Mouse (Mus musculus): ENCODE measurements around the gene Pik3cd. TPM values are rescaled to one million over a fixed set of nuclear protein-coding genes. Genes with fewer than 3 reads are reported as not detected.

Gene Pik3cd
- polyA plus RNA-seq, 1 experiment from 2014 or later = 3.8 TPM

- H3K36me3 ChIP-seq (ENCODE audit: insufficient read depth, low read length) = peaks cover 12% of the 10 kb centered on the region
- H3K9me3 ChIP-seq (replicated peaks; ENCODE audit: low read length) = no peaks in the 10 kb centered on the region
- no peak for DNase-seq (ENCODE audit: low spot score)
- WGBS = 39% methylated on average over 8 of the region's 8 CpGs
- H3K9ac ChIP-seq (ENCODE audit: low read depth, low read length) = no peak overlapping the region
- no peak overlapping the region for H3K4me3 ChIP-seq (replicated peaks; ENCODE audit: low read depth, low read length)
- H3K27ac ChIP-seq = 0 out of 2 replicates have a peak overlapping the region, but pooled peaks have one; percentile 19
- H3K27me3 ChIP-seq (ENCODE audit: insufficient read depth, low read length) = no peaks in the 10 kb centered on the region
- H3K4me1 ChIP-seq (replicated peaks; ENCODE audit: insufficient read depth, low read length) = no peaks in the 10 kb centered on the region; the same call in 1 of the 2 replicates
- H3K4me2 ChIP-seq (ENCODE audit: low read length) = no peak overlapping the region
- ATAC-seq (replicated peaks; ENCODE audit: low FRiP score, low read depth) = no peak; the same call in 1 of the 2 replicates
- TF ChIP-seq CTCF (IDR thresholded peaks at IDR 0.05; ENCODE audit: low read depth) = no peak
Measured at GRCm38 (mm10) chr4:149641400-149641799, 61.0 kb downstream of the Pik3cd start.

- no peak for TF ChIP-seq CTCF (IDR thresholded peaks at IDR 0.05; ENCODE audit: low read depth)
- H3K4me3 ChIP-seq (replicated peaks; ENCODE audit: low read depth, low read length) = no peak overlapping the region
- H3K9me3 ChIP-seq (replicated peaks; ENCODE audit: low read length) = no peaks in the 10 kb centered on the region
- ATAC-seq (replicated peaks; ENCODE audit: low FRiP score, low read depth) (peak; percentile 27; the same call in 1 of the 2 replicates), DNase-seq (ENCODE audit: low spot score) (peak; percentile 19)
- H3K4me1 ChIP-seq (replicated peaks; ENCODE audit: insufficient read depth, low read length) = no peaks in the 10 kb centered on the region; the same call in 1 of the 2 replicates
- H3K27ac ChIP-seq = 0 out of 2 replicates have a peak overlapping the region, but pooled peaks have one; percentile 19
- 53% methylated on average over 9 of the region's 9 CpGs for WGBS
- H3K9ac ChIP-seq (ENCODE audit: low read depth, low read length) = no peak overlapping the region
- no peak overlapping the region for H3K4me2 ChIP-seq (ENCODE audit: low read length)
- H3K27me3 ChIP-seq (ENCODE audit: insufficient read depth, low read length) = no peaks in the 10 kb centered on the region
- peaks cover 8% of the 10 kb centered on the region for H3K36me3 ChIP-seq (ENCODE audit: insufficient read depth, low read length)
Measured at GRCm38 (mm10) chr4:149640831-149641230, 61.5 kb downstream of the Pik3cd start.

- DNase-seq (ENCODE audit: low spot score) (no peak), ATAC-seq (replicated peaks; ENCODE audit: low FRiP score, low read depth) (no peak)
- Histone ChIP-seq H3K4me1 (replicated peaks; ENCODE audit: insufficient read depth, low read length) (no peaks in the 10 kb centered on the region; the same call in 1 of the 2 replicates), H3K27me3 (ENCODE audit: insufficient read depth, low read length) (no peaks in the 10 kb centered on the region), H3K9ac (ENCODE audit: low read depth, low read length) (no peak overlapping the region), H3K4me3 (replicated peaks; ENCODE audit: low read depth, low read length) (no peak overlapping the region), H3K36me3 (ENCODE audit: insufficient read depth, low read length) (peaks cover 14% of the 10 kb centered on the region), H3K4me2 (ENCODE audit: low read length) (no peak overlapping the region), H3K27ac (no peak overlapping the region), H3K9me3 (replicated peaks; ENCODE audit: low read length) (no peaks in the 10 kb centered on the region)
- TF ChIP-seq CTCF (IDR thresholded peaks at IDR 0.05; ENCODE audit: low read depth) = no peak
- WGBS = 80% methylated on average over 7 of the region's 7 CpGs
Measured at GRCm38 (mm10) chr4:149637942-149638341, 64.4 kb downstream of the Pik3cd start.

DNA sequence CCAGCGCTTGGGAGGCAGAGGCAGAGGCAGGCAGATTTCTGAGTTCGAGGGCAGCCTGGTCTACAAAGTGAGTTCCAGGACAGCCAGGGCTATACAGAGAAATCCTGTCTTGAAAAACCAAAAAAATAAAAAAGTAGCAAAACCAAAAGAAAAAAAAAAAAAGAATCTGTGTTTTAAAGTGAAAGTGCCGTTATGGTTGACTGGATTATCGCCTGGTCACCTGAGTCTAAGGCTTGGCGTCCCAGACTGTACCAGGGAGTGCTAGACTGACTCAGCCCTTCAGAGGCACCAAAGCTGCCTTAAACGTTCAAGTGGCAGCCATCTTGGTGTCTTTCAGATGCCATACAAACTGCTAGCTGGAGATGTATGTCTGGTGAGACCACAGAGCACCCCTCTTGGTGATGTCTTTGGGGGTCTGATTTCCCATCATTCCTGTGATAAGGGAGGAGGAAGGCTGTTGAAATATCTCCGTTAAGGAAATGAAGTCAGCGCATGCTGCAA, 66.4 kb downstream of the Pik3cd start:
- Histone ChIP-seq H3K36me3 (ENCODE audit: insufficient read depth, low read length) (peaks cover 24% of the 10 kb centered on the region), H3K27ac (no peak overlapping the region)
- TF ChIP-seq CTCF (IDR thresholded peaks at IDR 0.05; ENCODE audit: low read depth) = no peak

GRCm38 (mm10) chr4:149634966-149635365, 67.4 kb downstream of the Pik3cd start:
- Histone ChIP-seq H3K4me3 (replicated peaks; ENCODE audit: low read depth, low read length) (no peak overlapping the region), H3K27me3 (ENCODE audit: insufficient read depth, low read length) (no peaks in the 10 kb centered on the region), H3K4me1 (replicated peaks; ENCODE audit: insufficient read depth, low read length) (no peaks in the 10 kb centered on the region), H3K9me3 (replicated peaks; ENCODE audit: low read length) (no peaks in the 10 kb centered on the region), H3K4me2 (ENCODE audit: low read length) (no peak overlapping the region), H3K9ac (ENCODE audit: low read depth, low read length) (no peak overlapping the region), H3K36me3 (ENCODE audit: insufficient read depth, low read length) (peaks cover 28% of the 10 kb centered on the region), H3K27ac (no peak overlapping the region)
- no peak for TF ChIP-seq CTCF (IDR thresholded peaks at IDR 0.05; ENCODE audit: low read depth)
- no peak for DNase-seq (ENCODE audit: low spot score)
- 94% methylated on average over 11 of the region's 11 CpGs for WGBS
- no peak for ATAC-seq (replicated peaks; ENCODE audit: low FRiP score, low read depth)

More for the DNA sequence above, 66.4 kb downstream of the Pik3cd start:
- ATAC-seq (replicated peaks; ENCODE audit: low FRiP score, low read depth) (no peak), DNase-seq (ENCODE audit: low spot score) (no peak)
- no peaks in the 10 kb centered on the region for H3K27me3 ChIP-seq (ENCODE audit: insufficient read depth, low read length)
- H3K9ac ChIP-seq (ENCODE audit: low read depth, low read length) = no peak overlapping the region
- H3K9me3 ChIP-seq (replicated peaks; ENCODE audit: low read length) = no peaks in the 10 kb centered on the region
- WGBS = 81% methylated on average over 8 of the region's 8 CpGs
- no peak overlapping the region for H3K4me2 ChIP-seq (ENCODE audit: low read length)
- H3K4me3 ChIP-seq (replicated peaks; ENCODE audit: low read depth, low read length) = no peak overlapping the region
- no peaks in the 10 kb centered on the region for H3K4me1 ChIP-seq (replicated peaks; ENCODE audit: insufficient read depth, low read length)

- H3K4me2 ChIP-seq (ENCODE audit: low read length) = no peak overlapping the region
- no peak overlapping the region for H3K9ac ChIP-seq (ENCODE audit: low read depth, low read length)
- no peaks in the 10 kb centered on the region for H3K27me3 ChIP-seq (ENCODE audit: insufficient read depth, low read length)
- DNase-seq (ENCODE audit: low spot score) (no peak), ATAC-seq (replicated peaks; ENCODE audit: low FRiP score, low read depth) (no peak)
- no peak for TF ChIP-seq CTCF (IDR thresholded peaks at IDR 0.05; ENCODE audit: low read depth)
- 79% methylated on average over 1 of the region's 1 CpGs for WGBS
- peaks cover 33% of the 10 kb centered on the region for H3K36me3 ChIP-seq (ENCODE audit: insufficient read depth, low read length)
- no peaks in the 10 kb centered on the region for H3K9me3 ChIP-seq (replicated peaks; ENCODE audit: low read length)
- H3K4me3 ChIP-seq (replicated peaks; ENCODE audit: low read depth, low read length) = no peak overlapping the region
- no peaks in the 10 kb centered on the region for H3K4me1 ChIP-seq (replicated peaks; ENCODE audit: insufficient read depth, low read length)
- H3K27ac ChIP-seq = no peak overlapping the region
Measured at GRCm38 (mm10) chr4:149634157-149634556, 68.2 kb downstream of the Pik3cd start.

All from kidney, postnatal 0 days (tissue).